Mouse (Mus musculus) heart, adult 2 months (tissue): Measurements from ENCODE around the gene Calml3.

Experiments
- CTCF ChIP-seq: fragments of 200-600 bp; IDR thresholded peaks from 2 replicates; pipeline ENCODE4 v1.8.1; 2022; ENCODE audit warnings: antibody characterized with exemption, mild to moderate bottlenecking, moderate library complexity
- EP300 ChIP-seq: fragments of 200-500 bp; IDR thresholded peaks from 2 replicates; pipeline ENCODE4 v1.6.1; 2011; ENCODE audit warnings: low read depth, low read length, control low read depth; ENCODE audit not compliant: insufficient read depth

- TF ChIP-seq EP300 (no peak), CTCF (no peak)
Measured at GRCm38 (mm10) chr13:3787644-3788043, 16.5 kb downstream of the Calml3 start.
